Mouse (Mus musculus) kidney, postnatal 14 days (tissue): ENCODE measurements at regions not wholly inside any gene's neighbourhood (a gene's known extent, or its start where the extent isn't known, plus 50 kb on each side); places are given as distances from the start of the nearest gene placed in this dataset.

Source experiments
- DNase-seq: peaks from one replicate; pipeline ENCODE4 v3.0.0; 2022; ENCODE audit warnings: mixed read lengths

GRCm38 (mm10) chr15:97620261-97620660, 85.4 kb downstream of the Rpap3 start:
- DNase-seq: no peak

DNA sequence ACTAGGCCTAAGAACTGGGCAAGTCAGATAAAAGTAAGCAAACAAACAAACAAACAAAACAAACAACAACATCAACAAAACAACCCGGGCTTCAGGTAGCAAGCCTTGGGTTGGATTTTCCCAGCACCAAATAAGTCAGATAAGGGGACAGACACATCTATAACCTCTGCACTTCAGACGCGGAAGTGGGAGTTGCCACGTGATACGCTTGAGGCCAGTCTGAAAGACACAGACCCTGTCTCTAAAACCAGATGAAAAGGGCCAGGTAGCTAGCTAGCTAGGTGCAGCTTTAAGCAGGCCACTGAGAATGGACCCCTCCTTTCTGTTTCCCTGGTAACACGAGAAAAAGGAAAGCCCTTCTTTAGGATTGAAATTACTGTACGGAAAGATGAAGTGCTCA, 85.9 kb downstream of the Rpap3 start:
- DNase-seq: no peak

DNA sequence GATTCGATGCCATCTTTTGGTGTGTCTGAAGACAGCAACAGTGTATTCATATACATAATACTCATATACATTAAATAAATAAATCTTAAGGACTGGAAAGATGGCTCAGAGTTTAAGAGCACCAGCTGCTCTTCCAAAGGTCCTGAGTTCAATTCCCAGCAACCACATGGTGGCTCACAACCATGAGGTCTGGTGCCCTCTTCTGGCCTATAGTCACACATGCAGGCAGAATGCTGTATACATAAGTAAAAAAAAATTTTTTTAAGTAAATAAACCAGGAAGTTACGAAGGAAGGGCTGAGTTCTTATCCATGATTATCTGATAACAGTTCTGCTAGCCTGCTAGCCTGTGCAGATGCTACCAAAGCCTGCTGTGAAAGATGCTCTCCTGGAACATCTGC, 93.3 kb downstream of the Rpap3 start:
- no peak for DNase-seq

DNA sequence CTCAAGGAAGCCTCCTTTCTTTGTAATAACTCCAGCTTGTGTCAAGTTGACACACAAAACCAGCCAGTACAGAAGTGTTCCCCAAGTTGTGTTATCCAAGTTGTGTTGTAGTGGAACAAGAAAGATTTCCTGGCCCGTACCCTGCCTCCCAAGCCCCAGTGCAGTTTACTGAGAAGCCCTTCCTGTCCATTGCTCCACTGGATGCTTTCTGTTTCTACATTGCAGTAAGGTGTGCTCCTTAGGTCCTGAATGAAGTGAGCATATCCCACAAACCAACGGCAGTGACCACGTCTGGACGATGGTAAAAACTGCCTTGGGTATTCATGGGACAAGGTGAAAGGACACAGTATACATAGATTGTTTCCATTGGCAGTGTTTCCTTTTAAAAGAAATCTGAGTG, 94.9 kb downstream of the Rpap3 start:
- no peak for DNase-seq

DNA sequence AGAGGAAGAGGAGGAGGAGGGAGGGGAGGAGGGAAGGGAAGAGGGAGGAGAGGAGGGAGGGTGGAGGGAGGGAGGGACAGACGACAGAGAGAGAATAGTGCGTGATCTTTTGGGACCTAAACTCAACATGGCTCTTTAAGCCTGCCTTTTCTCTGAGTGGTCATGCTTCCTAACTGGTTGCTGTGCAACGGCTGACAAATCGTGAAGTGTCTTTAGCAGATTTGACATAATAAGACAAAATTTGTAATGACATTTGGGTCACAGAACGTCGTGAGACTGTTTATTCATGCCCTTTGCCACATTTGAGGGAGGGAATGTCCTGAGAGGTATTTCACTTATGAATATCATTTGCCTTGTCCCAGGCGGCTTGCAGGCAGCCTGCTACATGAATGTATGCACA, 96.1 kb downstream of the Rpap3 start:
- no peak for DNase-seq

- DNase-seq: no peak
Measured at GRCm38 (mm10) chr15:97608651-97609050, 97.0 kb downstream of the Rpap3 start.

- no peak for DNase-seq
Measured at GRCm38 (mm10) chr15:97607617-97608206, 97.9 kb downstream of the Rpap3 start.

- DNase-seq: peak; percentile 37
Measured at GRCm38 (mm10) chr15:97606630-97607381, 98.8 kb downstream of the Rpap3 start.

DNA sequence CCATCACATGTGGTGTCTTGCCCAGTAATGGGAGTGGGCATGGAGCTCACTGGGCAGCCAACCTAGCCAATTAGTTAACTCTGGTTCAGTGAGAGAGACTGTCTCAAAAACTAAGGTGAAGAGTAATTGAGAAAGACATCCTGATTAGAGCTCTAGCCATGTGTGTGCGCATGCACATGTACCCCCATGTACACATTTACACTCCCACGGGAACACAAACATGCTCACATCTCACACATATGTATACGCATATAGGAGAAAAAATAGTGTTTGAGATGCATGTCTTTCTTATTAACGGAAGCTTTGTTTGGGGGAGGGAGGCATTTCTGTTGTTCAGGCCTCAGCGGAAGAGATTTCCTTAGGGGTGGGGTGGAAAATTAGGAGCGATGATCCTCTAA, 99.4 kb downstream of the Rpap3 start:
- DNase-seq: no peak

GRCm38 (mm10) chr15:97605791-97606190, 99.8 kb downstream of the Rpap3 start:
- DNase-seq: no peak

- DNase-seq: no peak
Measured at GRCm38 (mm10) chr15:97603492-97603891, 102.1 kb downstream of the Rpap3 start.

DNA sequence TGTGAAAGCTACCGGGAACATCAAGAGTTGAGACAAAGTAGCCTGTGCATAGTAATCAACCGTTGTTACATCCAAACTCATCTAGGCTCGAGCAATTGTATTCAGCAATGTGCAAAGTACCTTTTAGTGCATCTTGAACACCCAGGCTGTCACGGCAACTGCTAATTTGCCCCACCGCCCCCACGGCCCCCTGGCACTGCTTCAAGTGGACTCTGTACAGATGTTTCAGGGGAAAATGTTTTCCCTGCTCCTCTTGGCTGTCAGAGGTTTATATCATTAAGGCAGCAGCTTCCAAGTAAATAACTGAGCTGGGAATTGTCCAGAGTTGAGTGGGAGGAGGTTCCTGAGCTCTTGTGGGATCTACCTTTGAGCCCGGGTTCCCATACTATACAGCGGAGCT, 107.4 kb downstream of the Rpap3 start:
- DNase-seq: peak; percentile 79

DNA sequence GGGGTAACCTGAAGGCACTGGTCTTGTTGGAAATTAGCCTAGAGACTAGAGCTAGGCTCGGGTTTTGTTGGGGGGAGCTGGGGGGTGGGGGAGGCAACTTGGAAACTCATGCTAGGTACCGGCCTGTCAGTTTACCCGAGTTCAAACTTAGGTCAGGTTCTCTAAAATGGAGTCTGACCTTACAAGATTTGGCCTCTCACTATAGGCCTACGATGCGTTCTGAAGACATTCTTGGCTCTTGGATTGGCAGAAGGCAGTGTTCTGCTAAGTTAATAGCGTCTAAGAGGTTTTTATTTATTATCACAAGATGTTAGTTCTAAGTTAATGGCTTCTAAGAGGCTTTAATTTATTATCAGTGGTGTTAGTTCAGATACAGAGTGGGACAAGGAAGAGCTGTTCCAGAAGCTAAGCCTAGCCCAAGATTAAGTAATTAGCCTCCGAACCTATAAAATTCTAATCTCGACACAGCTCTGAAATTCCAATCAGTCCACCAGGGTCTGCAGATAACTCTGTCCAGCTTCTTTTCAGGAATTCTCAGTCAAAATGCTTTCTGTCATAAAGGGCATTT, 109.0 kb downstream of the Rpap3 start:
- DNase-seq: no peak

DNA sequence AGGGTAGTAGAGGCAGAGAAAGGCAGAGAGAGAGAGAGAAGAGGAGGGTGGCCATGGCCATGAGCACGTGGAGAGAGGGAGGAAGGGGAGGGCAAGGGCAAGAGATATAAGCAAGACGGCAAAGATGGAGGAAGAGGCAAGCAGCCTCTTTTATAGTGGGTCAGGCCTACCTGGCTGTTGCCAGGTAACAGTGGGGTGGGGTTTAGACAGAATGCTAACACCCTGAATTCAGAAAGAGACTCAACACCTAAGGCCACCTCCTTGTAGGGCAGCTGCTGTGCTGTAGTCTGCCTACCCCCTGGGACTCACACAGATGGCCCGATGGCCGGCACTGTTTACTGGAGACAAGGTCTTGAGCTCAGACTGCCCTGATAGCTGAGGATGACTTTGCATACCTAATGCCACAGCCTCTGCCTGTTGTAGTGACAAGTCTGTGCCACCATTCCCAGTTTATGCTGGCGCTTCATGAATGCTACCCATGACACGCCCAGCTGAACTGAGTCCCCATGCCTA, 110.3 kb downstream of the Rpap3 start:
- DNase-seq: no peak

DNA sequence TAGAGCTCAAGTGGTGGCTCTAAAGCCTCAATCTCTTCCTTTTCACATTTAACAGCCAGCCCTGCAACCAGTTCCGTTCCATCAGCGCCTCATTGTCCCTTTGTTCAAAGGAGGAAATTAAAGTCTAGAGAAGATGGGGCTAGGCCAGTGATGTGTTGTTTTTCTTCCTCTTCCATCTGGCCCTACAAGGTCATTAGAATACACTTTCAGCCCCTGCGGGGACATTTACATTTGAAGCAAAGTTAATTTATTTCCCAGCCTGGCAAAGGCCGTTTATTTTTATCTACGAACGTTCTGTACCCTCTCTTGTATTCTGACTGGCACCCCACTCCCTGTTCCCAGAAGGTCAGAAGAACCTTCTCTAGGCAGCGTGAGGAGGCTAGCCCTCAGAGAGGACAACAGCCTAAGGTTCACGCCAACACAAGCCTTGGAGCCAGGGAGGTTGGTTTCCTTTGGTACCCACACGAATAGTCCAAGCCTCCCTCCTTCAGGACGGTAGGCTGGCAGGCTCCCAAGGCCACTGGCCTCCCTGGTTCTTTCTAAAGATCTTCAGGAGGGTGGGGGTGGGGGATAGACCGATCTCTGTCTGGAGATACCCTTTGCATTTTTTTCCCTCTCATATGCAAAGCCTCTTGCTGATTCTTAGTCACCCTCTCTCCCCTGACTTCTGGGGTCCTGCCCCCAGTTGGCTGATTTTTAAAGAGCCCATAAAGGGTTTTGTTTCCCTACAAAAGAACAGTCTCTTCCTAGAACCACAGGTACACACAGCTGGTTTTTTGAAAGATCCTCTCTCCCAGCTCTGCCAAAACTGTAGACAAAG, 111.6 kb downstream of the Rpap3 start:
- DNase-seq: peak; percentile 30

GRCm38 (mm10) chr15:97592786-97593185, 112.8 kb downstream of the Rpap3 start:
- DNase-seq: no peak

DNA sequence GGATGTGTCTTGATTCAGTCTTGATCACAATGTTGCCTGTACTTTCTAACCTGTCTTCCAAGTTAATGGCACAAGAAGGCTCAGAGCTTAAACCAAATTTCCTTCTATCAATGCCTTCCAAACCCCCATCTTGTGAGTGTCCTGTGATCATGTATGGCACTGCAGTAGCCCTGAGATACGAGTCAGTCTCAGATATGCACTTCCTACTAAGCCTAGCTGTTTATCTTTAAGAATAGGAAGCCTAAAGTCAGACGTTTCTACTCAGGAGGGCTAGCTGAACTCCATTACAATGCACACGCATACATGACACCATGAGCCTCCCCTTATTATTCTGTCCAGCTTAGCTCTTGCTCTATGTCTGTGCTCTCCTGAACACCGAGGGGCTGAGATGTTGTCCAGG, 114.2 kb downstream of the Rpap3 start:
- DNase-seq: no peak

GRCm38 (mm10) chr15:97590732-97591292, 114.8 kb downstream of the Rpap3 start:
- peak; percentile 16 for DNase-seq

DNA sequence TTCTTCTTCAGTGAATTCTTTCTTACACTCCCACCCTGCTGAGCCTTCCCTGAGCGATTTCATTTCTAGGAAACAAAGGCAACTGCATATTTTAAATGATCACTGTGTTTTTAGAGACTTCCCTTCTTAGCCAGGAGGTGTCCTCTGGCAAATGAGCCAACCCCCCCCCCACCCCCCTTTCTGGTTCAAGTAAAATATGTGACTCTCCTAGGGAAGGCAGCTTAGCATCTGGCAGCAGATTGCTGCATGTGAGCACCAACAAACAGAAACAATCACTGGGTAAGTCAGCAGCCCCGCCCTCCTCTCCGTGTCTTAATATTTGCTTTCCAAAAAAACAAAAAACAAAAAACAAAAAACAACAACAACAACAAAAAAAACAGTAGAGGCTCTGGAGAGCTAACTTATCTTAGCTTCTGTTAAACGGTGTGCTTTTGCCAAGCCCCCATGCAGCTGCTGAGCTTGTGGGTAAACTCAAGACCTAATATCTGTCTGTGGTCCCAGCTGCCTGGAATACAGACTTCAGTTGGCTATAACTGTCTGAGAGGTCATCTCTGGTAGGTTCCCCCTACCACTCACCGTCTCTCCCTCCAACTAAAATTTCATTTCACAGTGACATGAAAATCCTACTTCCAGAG, 117.9 kb downstream of the Rpap3 start:
- DNase-seq: no peak

GRCm38 (mm10) chr15:97581724-97582154, 123.9 kb downstream of the Rpap3 start:
- DNase-seq: peak; percentile 89

DNA sequence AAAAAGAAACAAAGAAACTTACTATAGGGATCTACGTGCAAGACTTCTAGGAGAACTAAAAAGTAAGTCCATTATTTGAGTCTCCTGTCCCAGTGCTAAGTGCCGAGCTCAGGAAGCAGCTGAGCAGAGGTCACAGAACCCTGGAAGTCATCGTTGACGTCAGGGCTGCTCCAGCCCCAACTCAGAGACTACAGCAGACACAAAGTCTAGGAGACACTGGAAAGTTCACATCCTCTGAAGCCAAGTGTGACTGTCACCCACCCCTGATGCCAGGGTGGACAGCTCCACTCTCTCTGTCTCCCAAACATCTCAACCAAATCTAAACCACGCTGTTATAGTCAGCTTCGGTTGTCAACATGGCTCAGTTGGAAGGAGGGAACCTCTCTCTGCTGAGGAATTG, 124.9 kb downstream of the Rpap3 start:
- DNase-seq: peak; percentile 68

DNA sequence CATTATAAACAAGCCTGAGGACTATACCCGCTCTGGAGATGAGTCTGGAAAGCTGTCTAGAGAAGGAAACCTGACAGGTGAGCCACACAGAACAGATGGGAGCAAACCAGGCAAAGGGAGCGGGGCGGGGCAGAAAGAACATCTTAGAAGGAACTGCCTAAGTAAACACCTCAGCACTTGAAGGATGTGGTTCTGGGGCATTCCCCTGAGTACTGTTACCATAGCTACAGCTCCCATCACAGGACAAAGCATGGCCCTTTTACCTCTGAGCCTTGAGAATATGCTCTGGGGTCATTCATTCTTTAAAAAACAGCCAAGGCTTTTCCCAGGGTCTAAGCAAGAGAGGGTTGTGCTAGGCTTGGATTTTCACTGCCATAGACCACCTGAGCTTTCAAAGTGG, 127.6 kb downstream of the Rpap3 start:
- DNase-seq: no peak
